Mouse (Mus musculus): ENCODE measurements around the gene Mpnd.
"Not testable (repeated sequence)": the region's sequence is repeated elsewhere in the genome, so short reads cannot be mapped to it uniquely, and the experiment has no call there.

Mpnd gene

DNA sequence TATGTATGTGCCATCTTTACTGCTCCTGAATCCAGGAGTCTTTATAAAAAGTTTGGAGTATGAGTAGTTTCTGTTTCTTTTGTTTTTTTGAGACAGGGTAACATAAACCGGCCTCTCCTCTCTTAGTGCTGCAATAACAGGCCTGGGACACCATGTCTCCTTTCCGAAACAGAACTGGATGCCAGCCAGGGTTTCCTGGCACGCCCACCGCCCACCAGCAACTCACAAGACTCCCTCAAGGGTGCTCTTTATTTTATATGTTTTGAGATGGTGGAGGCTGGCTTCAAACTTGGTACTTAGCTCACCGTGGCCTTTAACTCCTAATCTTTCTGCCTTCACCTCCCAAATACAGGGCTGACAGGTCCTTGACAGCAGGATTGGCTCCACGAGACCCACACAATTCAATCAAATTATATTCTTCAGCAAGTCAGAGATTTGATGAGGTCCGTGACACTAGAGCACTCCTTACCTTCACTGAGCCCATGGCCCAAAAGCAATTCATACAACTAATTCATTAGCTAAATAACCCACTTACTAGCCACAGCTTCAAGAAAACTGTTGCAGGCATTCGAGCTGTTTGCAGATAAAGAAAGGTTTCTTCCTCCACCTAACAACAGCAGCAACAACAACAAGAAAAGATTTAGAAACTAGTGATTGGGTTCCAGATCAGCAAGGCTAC, 33.2 kb downstream of the Mpnd start:
- DNase-seq (ENCODE audit: low read depth, low spot score), result no peak

DNA sequence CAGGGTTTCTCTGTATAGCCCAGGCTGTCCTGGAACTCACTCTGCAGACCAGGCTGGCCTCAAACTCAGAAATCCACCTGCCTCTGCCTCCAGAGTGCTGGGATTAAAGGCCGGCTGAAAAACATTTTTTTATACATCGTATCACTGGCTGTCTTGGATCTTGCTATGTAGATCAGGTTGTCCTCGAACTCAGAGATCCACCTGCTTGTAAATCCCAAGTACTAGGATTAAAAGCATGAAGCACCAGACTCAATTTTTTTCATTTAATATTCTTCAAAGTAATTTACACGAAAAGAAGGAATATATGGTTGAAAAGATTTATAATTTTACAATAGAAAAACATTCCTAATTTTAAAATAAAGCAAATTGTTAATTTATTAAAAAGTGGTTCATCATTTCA, 33.8 kb downstream of the Mpnd start:
- no peak for DNase-seq (ENCODE audit: low read depth, low spot score)

DNA sequence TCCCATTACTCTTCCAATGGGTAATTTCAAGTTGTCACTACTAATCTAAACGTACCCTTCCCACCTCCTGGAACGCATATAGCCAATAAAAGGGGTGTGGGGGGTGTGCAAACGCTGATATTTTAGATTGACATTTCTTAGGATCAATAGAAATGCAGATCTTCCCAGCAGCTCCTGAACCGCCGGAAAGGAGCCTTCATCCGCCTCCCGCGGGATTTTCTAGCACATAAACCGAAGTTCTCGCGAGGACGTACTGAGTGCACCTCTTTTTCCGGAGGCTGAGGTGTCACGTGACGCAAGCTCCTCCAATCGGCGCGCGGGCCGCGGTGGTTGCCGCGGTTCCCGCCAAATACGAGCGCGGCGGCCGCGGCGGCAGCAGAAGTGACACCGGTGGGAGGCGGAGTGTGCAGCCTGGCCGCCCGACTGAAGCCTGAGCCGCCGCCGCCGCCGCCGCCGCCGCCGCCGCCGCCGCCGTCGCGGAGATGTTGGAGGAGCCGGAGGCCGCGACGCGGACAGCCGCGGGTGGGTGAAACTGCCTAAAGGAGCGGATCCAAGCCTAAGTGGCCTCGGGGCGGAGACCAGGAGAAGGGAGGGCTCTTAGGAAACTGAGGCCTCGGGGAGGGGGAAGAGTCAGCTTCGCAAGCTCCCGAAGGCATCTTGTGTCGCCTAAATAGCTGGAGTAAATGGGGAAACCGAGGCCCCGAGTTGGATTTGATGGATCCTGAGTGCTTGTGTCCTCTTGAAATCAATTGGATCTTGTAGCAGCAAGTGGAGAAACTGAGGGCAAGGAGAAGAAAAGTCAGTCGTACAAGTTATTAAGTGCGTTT, 34.7 kb downstream of the Mpnd start, which contains the start of gene Chaf1a:
Gene Chaf1a, plus strand, starts transcription at position 410 of the 827 bp plus-strand sequence.
- peak; percentile 99 for DNase-seq (ENCODE audit: low read depth, low spot score)

DNA sequence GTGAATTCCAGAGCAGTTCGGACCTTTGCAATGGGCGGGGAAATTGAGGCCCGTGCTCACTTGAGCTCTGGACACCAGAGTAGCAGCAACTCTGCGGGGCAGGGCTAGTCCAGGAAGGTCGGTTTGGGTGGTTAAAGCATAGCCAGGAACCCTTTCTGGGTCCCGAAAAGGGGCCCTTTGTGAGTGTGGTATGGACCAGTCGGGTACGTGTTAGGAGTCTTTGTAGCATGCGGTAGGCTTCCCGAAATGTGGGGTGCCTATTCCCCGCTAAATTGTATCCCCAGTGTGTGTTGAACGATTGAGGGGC, 35.3 kb downstream of the Mpnd start:
- DNase-seq (ENCODE audit: low read depth, low spot score), result no peak

DNA sequence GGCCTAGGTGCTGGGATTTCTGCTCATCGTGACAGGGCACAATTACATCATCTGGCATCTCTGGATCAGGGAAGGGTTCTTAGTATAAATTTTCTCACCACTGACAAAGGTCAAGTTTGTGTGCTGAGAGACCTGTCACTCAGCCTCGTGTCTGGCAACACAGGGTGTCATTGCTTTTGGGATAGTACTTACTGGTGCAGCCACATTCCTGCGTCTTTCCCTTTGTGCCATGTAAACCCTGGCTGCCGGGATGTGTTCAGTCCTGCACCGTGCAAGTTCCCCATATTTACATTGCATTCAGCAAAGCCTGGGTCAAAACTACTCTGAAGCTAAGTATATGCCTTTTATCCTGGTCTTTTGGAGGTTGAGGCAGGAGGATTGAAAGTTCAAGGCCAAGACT, 45.9 kb downstream of the Mpnd start:
- DNase-seq (ENCODE audit: low read depth, low spot score), result no peak

DNA sequence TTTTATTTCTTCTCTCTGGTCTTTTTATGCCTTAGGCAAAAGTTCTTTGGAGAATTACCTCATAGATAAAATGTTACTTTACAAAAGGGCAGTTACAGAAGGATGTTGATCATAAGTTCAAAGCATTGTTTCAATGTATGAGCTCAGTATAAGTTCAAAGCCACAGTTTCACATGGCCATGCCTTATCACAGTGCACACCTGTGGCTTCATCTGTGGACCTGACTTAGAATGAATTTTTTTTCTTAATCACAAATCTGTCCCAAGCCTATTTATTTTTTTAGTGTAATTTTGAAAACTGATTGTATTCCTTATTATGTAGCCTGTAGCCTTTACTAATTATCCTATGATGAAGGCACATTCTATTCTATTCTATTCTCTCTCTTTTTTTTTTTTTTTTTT, 49.4 kb downstream of the Mpnd start:
- no peak for DNase-seq (ENCODE audit: low read depth, low spot score)

DNA sequence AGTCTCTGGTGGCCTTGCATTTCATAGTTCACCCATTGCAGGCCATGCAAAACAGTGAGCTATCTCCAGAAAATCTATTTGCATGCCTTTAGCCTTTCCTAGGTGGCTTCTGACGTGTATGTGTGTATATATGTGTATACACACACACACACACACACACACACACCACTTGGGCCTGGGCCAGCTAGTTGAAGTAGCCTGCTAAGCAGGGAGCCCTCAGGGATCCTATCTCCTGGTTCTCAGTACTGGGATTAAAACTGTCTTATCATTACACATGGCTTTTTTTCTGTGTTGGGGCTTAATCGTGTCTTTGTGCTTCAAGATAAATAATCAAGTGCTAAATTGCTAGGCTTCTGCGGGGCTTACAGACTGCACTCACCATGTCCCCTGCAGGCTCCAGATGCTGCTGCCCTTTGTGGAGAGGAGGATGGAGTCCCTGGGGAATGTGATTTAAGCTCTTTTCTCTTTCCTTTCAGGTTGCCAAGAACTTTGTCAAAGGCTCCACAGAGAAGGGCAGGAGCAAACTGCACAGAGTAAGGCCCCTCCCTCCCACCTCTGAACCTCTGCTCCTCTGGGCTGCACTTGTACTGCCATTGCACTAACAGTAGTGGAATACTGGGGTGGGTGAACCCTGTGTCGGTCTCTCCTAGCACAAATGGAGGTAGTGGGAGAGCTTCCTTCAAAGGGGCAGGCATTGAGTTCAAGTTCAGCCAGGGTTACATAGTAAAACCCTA, 50.6 kb downstream of the Mpnd start:
- DNase-seq (ENCODE audit: low read depth, low spot score), result no peak

DNA sequence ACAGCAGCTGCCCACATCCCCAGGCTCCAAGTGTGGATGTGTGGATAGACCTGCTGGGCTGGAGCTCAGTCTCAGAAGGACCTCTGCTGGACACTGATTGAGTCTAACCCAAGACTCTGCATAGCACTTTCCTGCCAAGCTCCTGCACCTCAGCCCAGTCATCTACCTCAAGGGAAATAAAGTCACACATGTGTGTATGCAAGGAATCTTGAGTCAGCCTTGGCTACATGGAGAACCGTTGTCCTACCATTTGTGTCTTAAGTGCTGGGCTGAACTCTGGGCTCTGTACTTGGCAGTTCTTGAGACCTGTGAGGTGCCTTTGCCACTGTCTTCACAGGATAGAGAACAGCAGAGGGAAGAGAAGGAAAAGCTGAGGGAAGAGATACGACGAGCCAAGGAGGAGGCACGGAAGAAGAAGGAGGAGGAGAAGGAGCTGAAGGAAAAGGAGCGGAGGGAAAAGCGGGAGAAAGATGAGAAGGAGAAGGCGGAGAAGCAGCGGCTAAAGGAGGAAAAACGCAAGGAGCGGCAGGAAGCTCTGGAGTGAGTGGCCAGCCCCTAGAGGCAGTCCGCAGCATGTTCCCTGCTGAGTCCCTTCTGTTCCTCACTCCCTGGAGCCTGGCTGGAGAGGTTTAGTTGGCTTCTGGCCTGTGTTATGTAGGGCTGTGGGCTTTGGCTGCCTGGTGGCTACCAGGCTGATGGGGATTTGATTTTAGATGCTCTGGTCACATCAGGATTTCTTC, 52.0 kb downstream of the Mpnd start:
- no peak for DNase-seq (ENCODE audit: low read depth, low spot score)

DNA sequence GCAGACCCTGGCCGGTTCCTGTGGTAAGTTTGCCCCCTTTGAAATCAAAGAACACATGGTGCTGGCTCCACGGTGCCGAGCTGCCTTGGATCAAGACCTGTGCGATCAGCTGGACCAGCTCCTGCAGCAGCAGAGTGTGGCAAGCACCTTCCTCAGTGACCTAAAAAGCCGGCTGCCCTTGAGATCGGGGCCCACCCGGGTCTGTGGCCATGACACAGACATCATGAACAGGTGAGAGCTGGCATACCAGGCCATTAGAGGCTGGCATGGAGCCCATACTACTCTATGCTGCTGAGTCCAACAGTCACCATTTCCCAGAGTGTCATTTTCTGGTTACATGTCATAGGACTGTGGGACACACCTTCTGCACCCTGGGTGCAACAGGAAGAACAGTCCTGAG, 56.6 kb downstream of the Mpnd start:
- no peak for DNase-seq (ENCODE audit: low read depth, low spot score)

DNA sequence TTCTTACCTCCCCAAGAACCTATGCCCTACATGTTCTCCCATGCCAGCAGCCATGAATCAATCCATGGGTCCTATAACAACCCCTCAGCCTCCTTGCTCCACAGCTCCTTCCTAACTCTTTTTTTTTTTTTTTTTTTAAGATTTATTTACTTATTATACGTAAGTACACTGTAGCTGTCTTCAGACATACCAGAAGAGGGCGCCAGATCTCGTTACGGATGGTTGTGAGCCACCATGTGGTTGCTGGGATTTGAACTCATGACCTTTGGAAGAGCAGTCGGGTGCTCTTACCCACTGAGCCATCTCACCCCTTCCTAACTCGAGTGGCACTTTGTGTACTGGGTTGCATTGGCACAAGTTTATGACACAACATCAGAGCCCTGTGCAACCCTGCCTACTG, 60.2 kb downstream of the Mpnd start:
- DNase-seq (ENCODE audit: low read depth, low spot score), result not testable (repeated sequence)

Data from forelimb bud, embryonic 11.5 days (tissue).